24 mouse cellular contexts compared by ENCODE assay signal in the genomic region with DNA sequence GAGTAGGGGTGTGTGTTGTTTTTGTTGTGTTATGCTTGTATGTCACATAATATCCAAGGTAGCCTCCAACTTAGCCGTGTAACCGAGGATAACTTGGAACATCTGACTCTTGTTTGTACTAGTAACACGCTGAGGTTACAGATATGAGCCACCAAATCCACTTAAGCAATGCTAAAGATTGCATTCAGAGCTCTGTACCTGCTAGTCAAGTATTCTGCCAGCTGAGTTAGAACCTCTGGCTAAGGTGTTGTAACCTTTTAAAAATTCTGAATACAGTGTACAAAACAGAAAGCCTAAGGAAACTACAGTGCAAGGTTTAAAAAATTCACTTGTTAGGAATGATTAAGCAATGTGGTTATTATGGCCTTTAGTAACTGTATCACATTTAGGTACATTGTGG. TPM values are rescaled to one million over a fixed set of nuclear protein-coding genes. Genes with fewer than 3 reads are reported as not detected.
"Had no signal": no experiment of that assay in that cellular context is flagged by ENCODE, and none has a peak within 500 bp of the region (broad histone marks: within the 10 kb centered on the region; RNA-seq: fewer than 3 reads in every experiment).

No protein-coding gene starts in this region.

- H3K36me3 ChIP-seq: midbrain, embryonic 10.5 days; midbrain, embryonic 12.5 days; neural tube, embryonic 13.5 days; neural tube, embryonic 15.5 days had no signal

- H3K9me3 ChIP-seq: midbrain, embryonic 10.5 days; midbrain, embryonic 12.5 days; neural tube, embryonic 13.5 days; neural tube, embryonic 15.5 days had no signal

- H3K27ac ChIP-seq: midbrain, embryonic 10.5 days; midbrain, embryonic 12.5 days; neural tube, embryonic 13.5 days; neural tube, embryonic 15.5 days had no signal

- DNase-seq: lung, adult 18-20 months; lung, embryonic 14.5 days; lung, postnatal 10 days; lung, postnatal 4 days; midbrain, embryonic 14.5 days; retina, postnatal 1 day; right cerebral cortex, adult 18-20 months; right cerebral cortex, postnatal 4 days; spleen, adult 18-20 months; thymus, adult 18-20 months; thymus, postnatal 14 days; thymus, postnatal 36 days had no signal

- H3K4me2 ChIP-seq: lung, embryonic 14.5 days; midbrain, embryonic 12.5 days; neural tube, embryonic 13.5 days; neural tube, embryonic 15.5 days had no signal

- H3K4me1 ChIP-seq: neural tube, embryonic 13.5 days; neural tube, embryonic 15.5 days had no signal

- H3K27me3 ChIP-seq: midbrain, embryonic 12.5 days; neural tube, embryonic 13.5 days; neural tube, embryonic 15.5 days had no signal

- H3K4me3 ChIP-seq: midbrain, embryonic 10.5 days; midbrain, embryonic 12.5 days; myocyte; neural tube, embryonic 13.5 days; neural tube, embryonic 15.5 days had no signal

- ATAC-seq: midbrain, embryonic 16.5 days had no signal

- H3K9ac ChIP-seq: lung, embryonic 14.5 days; midbrain, embryonic 12.5 days; neural tube, embryonic 13.5 days; neural tube, embryonic 15.5 days had no signal

RNA-seq across cellular contexts. Expression of gene Fam169a, which starts 13.5 kb away (rescaled TPM):
- polyA plus RNA-seq: small intestine, adult 2 months had no signal

RNA-seq across cellular contexts. Expression of gene 1700029F12Rik, which starts 46.5 kb away (rescaled TPM):
- polyA plus RNA-seq: liver, embryonic 16.5 days; lung, embryonic 14.5 days; lung, embryonic 16.5 days; midbrain, embryonic 10.5 days; midbrain, embryonic 12.5 days; midbrain, embryonic 14.5 days; midbrain, embryonic 16.5 days; myocyte; neural tube, embryonic 11.5 days; neural tube, embryonic 13.5 days; neural tube, embryonic 15.5 days; stomach, embryonic 14.5 days; stomach, embryonic 16.5 days had no signal
